Mouse (Mus musculus) skeletal muscle tissue, adult 2 months (tissue): ENCODE results near the gene Acox1.

ENCODE experiments used
- DNase-seq: peaks from one replicate; pipeline ENCODE4 v3.0.0-alpha.2; 2012; ENCODE audit warnings: low read depth, low spot score

Acox1 gene

GRCm38 (mm10) chr11:116212847-116213246 lies 14.0 kb upstream of the Acox1 start:
- DNase-seq = no peak

- no peak for DNase-seq
These were observed 11.9 kb upstream of the Acox1 start for GRCm38 (mm10) chr11:116210696-116211095.

GRCm38 (mm10) chr11:116209257-116209656 lies 10.4 kb upstream of the Acox1 start:
- no peak for DNase-seq

- no peak for DNase-seq
These were observed 9.8 kb upstream of the Acox1 start for GRCm38 (mm10) chr11:116208660-116209059.

- no peak for DNase-seq
These were observed 7.8 kb upstream of the Acox1 start for GRCm38 (mm10) chr11:116206678-116207077.

GRCm38 (mm10) chr11:116203150-116203549 lies 4.3 kb upstream of the Acox1 start:
- no peak for DNase-seq

GRCm38 (mm10) chr11:116201151-116201550 lies 2.3 kb upstream of the Acox1 start:
- no peak for DNase-seq

- DNase-seq = no peak
These were observed 713 bp downstream of the Acox1 start for GRCm38 (mm10) chr11:116198132-116198531.

- no peak for DNase-seq
These were observed 1.3 kb downstream of the Acox1 start for GRCm38 (mm10) chr11:116197584-116197906.

- no peak for DNase-seq
These were observed 1.8 kb downstream of the Acox1 start for GRCm38 (mm10) chr11:116196866-116197583.

GRCm38 (mm10) chr11:116196336-116196735 lies 2.5 kb downstream of the Acox1 start:
- DNase-seq = no peak

GRCm38 (mm10) chr11:116195252-116195651 lies 3.6 kb downstream of the Acox1 start:
- no peak for DNase-seq

- no peak for DNase-seq
These were observed 4.2 kb downstream of the Acox1 start for GRCm38 (mm10) chr11:116194619-116195018.

- DNase-seq = no peak
These were observed 11.5 kb downstream of the Acox1 start for GRCm38 (mm10) chr11:116187226-116187930.

- DNase-seq = no peak
These were observed 12.5 kb downstream of the Acox1 start for GRCm38 (mm10) chr11:116186360-116186759.

GRCm38 (mm10) chr11:116185836-116186235 lies 13.0 kb downstream of the Acox1 start:
- DNase-seq = no peak

GRCm38 (mm10) chr11:116178411-116179121 lies 20.3 kb downstream of the Acox1 start:
- DNase-seq = no peak

- no peak for DNase-seq
These were observed 22.8 kb downstream of the Acox1 start for GRCm38 (mm10) chr11:116176010-116176409.

GRCm38 (mm10) chr11:116174775-116175448 lies 23.9 kb downstream of the Acox1 start:
- DNase-seq = no peak

GRCm38 (mm10) chr11:116171959-116172358 lies 26.9 kb downstream of the Acox1 start:
- DNase-seq = no peak

GRCm38 (mm10) chr11:116170003-116170800 lies 28.6 kb downstream of the Acox1 start:
- DNase-seq = no peak
